Mouse (Mus musculus) limb, embryonic 13.5 days (tissue): ENCODE data around the gene Tekt1. TPM values are rescaled to one million over a fixed set of nuclear protein-coding genes. Genes with fewer than 3 reads are reported as not detected.
A peak's percentile ranks its signal among the peaks of the same experiment; 100 is the strongest.

Source experiments
- ATAC-seq: fragments of 200-750 bp; cut with Nextera tagmentation; 2 replicates; pipeline ENCODE4 v1.8.0; 2017; ENCODE audit warnings: low read depth, moderate number of reproducible peaks, moderate TSS enrichment; ENCODE audit not compliant: low FRiP score
- H3K27ac ChIP-seq: fragments of 300-500 bp; sonication (generic); 2 replicates; pipeline ENCODE4 v1.5.1; 2015; ENCODE audit warnings: inconsistent platforms, mild to moderate bottlenecking, moderate library complexity
- H3K27me3 ChIP-seq: fragments of 300-500 bp; sonication (generic); 2 replicates; pipeline ENCODE4 v1.6.1; 2015; ENCODE audit warnings: mild to moderate bottlenecking, inconsistent platforms
- H3K36me3 ChIP-seq: fragments of 300-500 bp; sonication (generic); 2 replicates; pipeline ENCODE4 v1.6.1; 2015; ENCODE audit warnings: inconsistent platforms, mild to moderate bottlenecking, moderate library complexity
- H3K4me1 ChIP-seq: fragments of 300-500 bp; sonication (generic); 2 replicates; pipeline ENCODE4 v1.6.1; 2015; ENCODE audit warnings: inconsistent platforms
- H3K4me2 ChIP-seq: fragments of 300-500 bp; sonication (generic); replicated peaks from 2 replicates; pipeline ENCODE4 v1.6.1; 2015; ENCODE audit warnings: inconsistent platforms, mild to moderate bottlenecking, moderate library complexity
- H3K4me3 ChIP-seq: fragments of 300-500 bp; sonication (generic); 2 replicates; pipeline ENCODE4 v1.5.1; 2015; ENCODE audit warnings: moderate library complexity, mild to moderate bottlenecking, inconsistent platforms
- H3K9ac ChIP-seq: fragments of 300-500 bp; sonication (generic); 2 replicates; pipeline ENCODE4 v1.6.1; 2015; ENCODE audit warnings: mild to moderate bottlenecking, inconsistent platforms
- H3K9me3 ChIP-seq: fragments of 300-500 bp; sonication (generic); 2 replicates; pipeline ENCODE4 v1.6.1; 2016; ENCODE audit warnings: inconsistent platforms
- WGBS: fragments of 180-500 bp; shearing (Covaris S2); methylation state at CpG from one replicate; pipeline ENCODE4 v1.1.7; 2015; 5-methylcytosine and 5-hydroxymethylcytosine counted together
- polyA plus RNA-seq: library from polyadenylated mRNA; unstranded; fragments of >200 nt; fragmentation: Nextera tagmentation; extraction: Ambion mirVana; gene quantifications from 2 replicates; pipeline ENCODE4 v1.2.1, GENCODE M21; 2015

Tekt1 gene
- polyA plus RNA-seq: 3.2 and 3.6 TPM in 2 replicates

GRCm38 (mm10) chr11:72362347-72362741 is at the start of gene Tekt1:
Gene Tekt1, minus strand, starts transcription at chr11:72362442.
- Histone ChIP-seq H3K9me3 (no peaks in the 10 kb centered on the region), H3K4me2 (peak within 1 kb of the TSS; percentile 81), H3K27ac (no peak within 1 kb of the TSS), H3K9ac (peak within 1 kb of the TSS; percentile 72), H3K27me3 (no peaks in the 10 kb centered on the region), H3K36me3 (no peaks in the 10 kb centered on the region), H3K4me3 (peak within 1 kb of the TSS; percentile 51), H3K4me1 (no peaks in the 10 kb centered on the region)
- ATAC-seq: no peak
- 34% methylated on average over 10 of the region's 10 CpGs for WGBS

- Histone ChIP-seq H3K27me3 (peaks cover 30% of the 10 kb centered on the region), H3K4me2 (peak overlapping the region; percentile 99), H3K9me3 (no peaks in the 10 kb centered on the region), H3K9ac (peak overlapping the region; percentile 74), H3K36me3 (no peaks in the 10 kb centered on the region), H3K27ac (no peak overlapping the region), H3K4me3 (peak overlapping the region; percentile 72), H3K4me1 (peaks cover 51% of the 10 kb centered on the region)
- no peak for ATAC-seq
- 34% methylated on average over 9 of the region's 9 CpGs for WGBS
Measured at GRCm38 (mm10) chr11:72411945-72412344, 49.7 kb upstream of the Tekt1 start.

GRCm38 (mm10) chr11:72411093-72411921 is 49.1 kb upstream of the Tekt1 start, which contains the start of gene Smtnl2:
Gene Smtnl2, minus strand, starts transcription at chr11:72411713.
- Histone ChIP-seq H3K9ac (peak within 1 kb of the TSS; percentile 74), H3K27me3 (peaks cover 36% of the 10 kb centered on the region), H3K4me2 (peak within 1 kb of the TSS; percentile 99), H3K27ac (peak within 1 kb of the TSS; percentile 48), H3K4me1 (peaks cover 57% of the 10 kb centered on the region), H3K9me3 (no peaks in the 10 kb centered on the region), H3K36me3 (no peaks in the 10 kb centered on the region), H3K4me3 (peak within 1 kb of the TSS; percentile 72)
- peak; percentile 91 for ATAC-seq
- WGBS: under 1% methylated on average over 85 of the region's 86 CpGs

- Histone ChIP-seq H3K27me3 (peaks cover 37% of the 10 kb centered on the region), H3K36me3 (no peaks in the 10 kb centered on the region), H3K4me1 (peaks cover 61% of the 10 kb centered on the region), H3K27ac (no peak overlapping the region; the same call in 1 of the 2 replicates), H3K4me2 (peak overlapping the region; percentile 99), H3K4me3 (peak overlapping the region; percentile 72), H3K9ac (peak overlapping the region; percentile 74), H3K9me3 (no peaks in the 10 kb centered on the region)
- 2% methylated on average over 25 of the region's 25 CpGs for WGBS
- ATAC-seq: no peak
Measured at GRCm38 (mm10) chr11:72410521-72411092, 48.4 kb upstream of the Tekt1 start.

GRCm38 (mm10) chr11:72409649-72410385 is 47.6 kb upstream of the Tekt1 start:
- H3K36me3 ChIP-seq: no peaks in the 10 kb centered on the region
- WGBS: 51% methylated on average over 12 of the region's 12 CpGs
- H3K27me3 ChIP-seq: peaks cover 39% of the 10 kb centered on the region
- H3K4me1 ChIP-seq: peaks cover 61% of the 10 kb centered on the region
- no peak for ATAC-seq
- no peak overlapping the region; the same call in 1 of the 2 replicates for H3K27ac ChIP-seq
- H3K9ac ChIP-seq: peak overlapping the region; percentile 54
- H3K9me3 ChIP-seq: no peaks in the 10 kb centered on the region
- H3K4me2 ChIP-seq: peak overlapping the region; percentile 99
- H3K4me3 ChIP-seq: peak overlapping the region; percentile 72

GRCm38 (mm10) chr11:72408451-72409170 is 46.4 kb upstream of the Tekt1 start:
- H3K36me3 ChIP-seq: no peaks in the 10 kb centered on the region
- H3K4me2 ChIP-seq: peak overlapping the region; percentile 99
- H3K4me1 ChIP-seq: peaks cover 61% of the 10 kb centered on the region

GRCm38 (mm10) chr11:72407574-72407973 is 45.3 kb upstream of the Tekt1 start:
- H3K4me3 ChIP-seq: no peak overlapping the region
- H3K4me2 ChIP-seq: peak overlapping the region; percentile 30
- 18% methylated on average over 7 of the region's 7 CpGs for WGBS
- H3K9me3 ChIP-seq: no peaks in the 10 kb centered on the region
- no peak overlapping the region for H3K9ac ChIP-seq
- peaks cover 55% of the 10 kb centered on the region for H3K4me1 ChIP-seq
- H3K27ac ChIP-seq: no peak overlapping the region
- no peaks in the 10 kb centered on the region for H3K36me3 ChIP-seq
- no peak for ATAC-seq
- peaks cover 41% of the 10 kb centered on the region for H3K27me3 ChIP-seq

More at GRCm38 (mm10) chr11:72408451-72409170, 46.4 kb upstream of the Tekt1 start:
- Histone ChIP-seq H3K9ac (no peak overlapping the region), H3K4me3 (0 out of 2 replicates have a peak overlapping the region, but pooled peaks have one; percentile 72), H3K9me3 (no peaks in the 10 kb centered on the region), H3K27me3 (peaks cover 41% of the 10 kb centered on the region), H3K27ac (no peak overlapping the region)
- no peak for ATAC-seq
- whole genome bisulfite sequencing: 27% methylated on average over 9 of the region's 9 CpGs

- H3K36me3 ChIP-seq: no peaks in the 10 kb centered on the region
- H3K4me2 ChIP-seq: no peak overlapping the region
- peaks cover 41% of the 10 kb centered on the region for H3K27me3 ChIP-seq
- H3K27ac ChIP-seq: no peak overlapping the region
- no peak for ATAC-seq
- 22% methylated on average over 3 of the region's 3 CpGs for WGBS
- H3K4me3 ChIP-seq: no peak overlapping the region
- H3K4me1 ChIP-seq: peaks cover 55% of the 10 kb centered on the region
- no peak overlapping the region for H3K9ac ChIP-seq
- no peaks in the 10 kb centered on the region for H3K9me3 ChIP-seq
Measured at GRCm38 (mm10) chr11:72407081-72407480, 44.8 kb upstream of the Tekt1 start.

GRCm38 (mm10) chr11:72406079-72406675 is 43.9 kb upstream of the Tekt1 start:
- WGBS: 53% methylated on average over 8 of the region's 8 CpGs
- no peak overlapping the region for H3K9ac ChIP-seq
- H3K27me3 ChIP-seq: peaks cover 39% of the 10 kb centered on the region
- H3K4me3 ChIP-seq: no peak overlapping the region
- H3K9me3 ChIP-seq: no peaks in the 10 kb centered on the region
- no peak for ATAC-seq
- H3K4me1 ChIP-seq: peaks cover 46% of the 10 kb centered on the region
- no peaks in the 10 kb centered on the region for H3K36me3 ChIP-seq
- H3K4me2 ChIP-seq: no peak overlapping the region
- H3K27ac ChIP-seq: no peak overlapping the region

GRCm38 (mm10) chr11:72405532-72405931 is 43.3 kb upstream of the Tekt1 start:
- Histone ChIP-seq H3K9ac (no peak overlapping the region), H3K36me3 (peaks cover 4% of the 10 kb centered on the region; the same call in 1 of the 2 replicates), H3K4me2 (no peak overlapping the region), H3K27me3 (peaks cover 35% of the 10 kb centered on the region), H3K4me1 (peaks cover 43% of the 10 kb centered on the region), H3K4me3 (no peak overlapping the region), H3K9me3 (no peaks in the 10 kb centered on the region), H3K27ac (no peak overlapping the region)
- 54% methylated on average over 4 of the region's 4 CpGs for WGBS
- no peak for ATAC-seq

- Histone ChIP-seq H3K27me3 (peaks cover 17% of the 10 kb centered on the region), H3K9ac (no peak overlapping the region), H3K9me3 (no peaks in the 10 kb centered on the region), H3K4me3 (no peak overlapping the region), H3K4me1 (peaks cover 23% of the 10 kb centered on the region), H3K4me2 (no peak overlapping the region), H3K27ac (no peak overlapping the region), H3K36me3 (peaks cover 8% of the 10 kb centered on the region; the same call in 1 of the 2 replicates)
- ATAC-seq: no peak
- 87% methylated on average over 12 of the region's 12 CpGs for WGBS
Measured at GRCm38 (mm10) chr11:72402969-72403368, 40.7 kb upstream of the Tekt1 start.
